Mouse (Mus musculus): Measurements from ENCODE around the gene Il10rb. TPM values are rescaled to one million over a fixed set of nuclear protein-coding genes. Genes with fewer than 3 reads are reported as not detected.

Il10rb gene
- total RNA-seq, 1 experiment from 2014 or later = 55.1 TPM

DNA sequence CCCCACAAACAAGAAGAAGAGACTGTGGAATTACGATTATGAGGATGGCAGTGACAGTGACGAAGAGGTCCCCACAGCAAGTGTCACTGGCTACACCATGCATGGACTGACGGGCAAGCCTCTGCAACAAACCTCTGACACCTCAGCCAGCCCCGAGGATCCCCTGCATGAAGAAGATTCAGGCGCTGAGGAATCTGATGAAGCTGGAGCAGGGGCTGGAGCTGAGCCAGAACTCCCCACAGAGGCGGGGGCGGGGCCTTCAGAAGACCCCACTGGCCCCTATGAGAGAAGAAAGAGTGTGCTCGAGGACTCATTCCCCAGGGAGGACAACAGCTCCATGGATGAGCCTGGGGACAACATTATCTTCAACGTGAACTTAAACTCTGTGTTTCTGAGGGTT, 2.2 kb upstream of the Il10rb start:
- ATAC-seq (replicated peaks in 1 of 2; ENCODE audit: insufficient read depth in 1 of 2, low FRiP score in 2 of 2, low TSS enrichment in 1 of 2, low read depth in 1 of 2, poor library complexity in 2 of 2, severe bottlenecking in 2 of 2) = no peak

DNA sequence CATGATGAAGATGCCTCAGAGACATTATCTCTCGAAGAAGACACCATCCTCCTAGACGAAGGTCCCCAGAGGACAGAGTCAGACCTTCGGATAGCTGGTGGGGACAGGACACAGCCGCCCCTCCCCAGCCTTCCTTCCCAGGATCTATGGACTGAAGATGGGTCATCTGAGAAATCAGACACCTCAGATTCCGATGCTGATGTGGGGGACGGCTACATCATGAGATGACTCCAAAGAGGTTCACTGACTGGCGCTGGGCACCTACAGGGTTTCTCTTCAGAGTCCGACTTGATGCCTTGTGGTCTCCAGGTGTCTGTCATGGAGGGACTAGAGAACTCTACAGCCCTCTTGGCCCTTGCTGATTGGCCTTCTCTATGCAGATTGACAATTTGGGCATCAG, 1.8 kb upstream of the Il10rb start:
- ATAC-seq (replicated peaks in 1 of 2; ENCODE audit: insufficient read depth in 1 of 2, low FRiP score in 2 of 2, low TSS enrichment in 1 of 2, low read depth in 1 of 2, poor library complexity in 2 of 2, severe bottlenecking in 2 of 2) = no peak

DNA sequence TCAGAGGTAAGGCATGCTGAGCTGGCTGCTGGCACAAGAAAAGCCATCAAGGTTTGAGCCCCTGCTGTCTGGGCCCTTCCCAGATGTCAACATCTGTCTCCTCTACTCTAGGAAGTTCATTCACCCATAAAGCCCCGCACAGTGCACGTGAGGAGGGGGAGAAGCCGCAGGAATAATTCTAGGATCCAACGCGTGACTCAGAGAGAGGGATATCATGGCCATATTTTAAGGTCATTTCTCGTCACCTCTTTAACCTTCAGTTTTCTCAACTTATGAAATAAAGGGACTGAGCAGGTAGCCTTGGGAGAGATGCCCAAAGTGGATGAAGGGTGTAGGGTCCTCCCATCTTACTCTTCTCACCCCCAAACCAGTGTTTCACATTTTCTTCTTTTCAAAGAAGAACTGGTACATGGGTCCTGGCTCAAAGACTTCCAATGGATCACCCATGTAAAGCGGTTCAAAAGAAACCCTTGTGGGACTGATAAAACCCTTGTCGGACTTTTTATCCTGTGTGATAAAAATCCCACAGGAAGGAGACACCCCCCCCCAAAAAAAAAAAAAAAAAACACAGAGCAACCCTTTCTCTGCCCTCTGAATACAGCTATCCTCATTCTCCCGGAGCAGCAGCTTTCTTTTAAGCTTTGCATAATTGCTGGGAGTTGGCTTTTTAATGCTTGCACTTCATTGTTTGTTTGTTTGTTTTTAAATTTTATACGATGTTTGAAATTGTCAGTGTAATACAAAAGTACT, 961 bp upstream of the Il10rb start:
- ATAC-seq (replicated peaks in 1 of 2; ENCODE audit: insufficient read depth in 1 of 2, low FRiP score in 2 of 2, low TSS enrichment in 1 of 2, low read depth in 1 of 2, poor library complexity in 2 of 2, severe bottlenecking in 2 of 2) = no peak

DNA sequence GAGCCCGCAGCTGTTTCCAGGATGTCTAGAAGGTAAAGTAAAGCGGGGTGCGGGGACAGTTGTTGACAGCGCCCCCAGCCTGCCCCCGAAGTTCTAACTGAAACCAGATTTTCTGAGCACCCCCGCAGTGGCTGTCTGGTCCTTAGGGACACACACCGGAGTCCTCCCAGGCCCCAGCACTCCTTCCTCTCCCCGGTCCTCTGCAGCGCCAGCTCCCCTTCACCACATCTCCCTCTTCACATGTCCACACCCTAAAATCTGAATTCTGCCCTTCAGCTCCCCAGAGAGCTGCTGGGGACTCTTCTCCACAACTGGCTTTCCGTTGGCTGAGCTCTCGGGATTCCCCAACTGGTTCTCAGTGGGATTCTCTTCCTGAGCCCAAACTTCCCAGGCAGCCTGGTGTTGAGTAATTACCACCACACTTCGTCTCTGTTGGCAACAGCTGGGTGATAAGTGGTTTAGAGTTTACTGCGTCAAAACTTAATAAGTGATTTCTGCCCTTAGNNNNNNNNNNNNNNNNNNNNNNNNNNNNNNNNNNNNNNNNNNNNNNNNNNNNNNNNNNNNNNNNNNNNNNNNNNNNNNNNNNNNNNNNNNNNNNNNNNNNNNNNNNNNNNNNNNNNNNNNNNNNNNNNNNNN, 739 bp downstream of the Il10rb start:
- ATAC-seq (replicated peaks in 1 of 2; ENCODE audit: insufficient read depth in 1 of 2, low FRiP score in 2 of 2, low TSS enrichment in 1 of 2, low read depth in 1 of 2, poor library complexity in 2 of 2, severe bottlenecking in 2 of 2) = peak; percentile 12 to 29; a peak in 1 of 4 replicates

DNA sequence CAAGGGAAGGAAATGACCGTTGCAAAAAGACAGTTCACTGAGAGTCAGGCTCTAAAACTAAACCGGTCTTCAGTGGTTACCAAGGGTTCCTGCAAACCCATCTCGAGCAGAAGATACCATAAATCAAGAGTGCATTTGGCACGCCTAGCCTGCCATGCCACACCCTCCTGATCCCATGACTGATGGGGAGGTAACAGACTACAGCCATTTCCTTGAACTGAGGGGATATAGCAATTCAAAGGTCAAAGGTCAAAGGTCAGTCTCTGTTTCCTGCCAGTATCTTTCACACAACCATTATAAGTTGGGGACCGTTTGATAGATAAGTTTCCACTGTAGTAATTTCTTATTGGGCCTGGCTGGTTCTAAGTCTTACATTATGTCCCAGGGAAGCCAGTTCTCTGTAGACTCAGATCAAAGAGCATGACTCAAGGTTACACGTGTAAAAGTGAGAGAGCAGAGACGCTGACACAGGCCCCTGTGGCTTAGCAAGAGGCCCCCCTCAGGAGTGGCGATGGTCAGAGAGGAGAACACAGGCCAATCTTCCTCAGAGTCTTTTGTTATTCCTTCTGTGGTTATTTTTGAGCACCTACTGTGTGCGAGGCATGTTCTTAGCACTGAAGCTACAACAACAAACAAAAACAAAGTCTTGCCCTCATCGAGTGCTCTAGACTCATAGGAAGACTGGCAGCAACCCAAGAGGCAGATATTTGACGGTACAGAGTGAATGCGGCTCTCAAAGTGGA, 7.3 kb downstream of the Il10rb start:
- peak; percentile 58 to 69 for ATAC-seq (replicated peaks in 1 of 2; ENCODE audit: insufficient read depth in 1 of 2, low FRiP score in 2 of 2, low TSS enrichment in 1 of 2, low read depth in 1 of 2, poor library complexity in 2 of 2, severe bottlenecking in 2 of 2)

DNA sequence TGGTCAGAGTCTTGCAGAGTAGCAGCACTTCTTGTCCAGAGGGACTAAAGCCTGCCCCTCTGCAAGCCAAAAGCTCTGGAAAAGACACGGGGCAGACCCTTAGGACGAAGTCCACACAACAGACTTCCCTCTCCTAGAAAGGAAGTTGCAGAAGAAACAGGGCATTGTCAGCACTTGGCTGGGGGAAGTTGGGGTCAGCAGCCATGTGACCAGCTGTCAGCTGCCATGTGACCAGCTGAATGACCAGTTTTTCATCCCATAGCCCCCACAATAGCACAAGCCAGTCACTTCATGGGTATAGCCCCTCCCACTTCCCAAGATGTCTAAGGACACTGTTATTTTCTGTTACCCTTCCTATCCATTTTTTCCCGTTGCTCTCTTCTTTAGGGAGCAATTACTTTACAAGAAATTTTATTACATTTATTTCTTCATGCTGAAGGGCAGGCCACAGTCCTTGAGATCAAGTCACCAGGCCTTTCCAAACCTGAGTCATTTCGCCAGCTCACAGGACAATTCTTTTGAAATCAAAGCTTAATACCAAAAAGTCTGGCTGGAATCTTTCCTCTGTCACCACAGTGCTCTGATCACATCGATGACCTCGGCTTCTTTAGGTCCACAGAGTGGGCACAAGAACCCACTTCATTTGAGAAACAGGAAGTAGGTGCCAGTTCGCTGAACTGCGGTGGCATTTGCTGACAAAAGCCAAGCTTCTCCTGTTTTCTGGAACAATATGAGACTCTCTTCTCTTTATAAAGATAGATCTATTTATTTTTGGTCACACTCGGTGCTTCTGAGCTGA, 9.6 kb downstream of the Il10rb start:
- no peak; a peak in 1 of 4 replicates for ATAC-seq (replicated peaks in 1 of 2; ENCODE audit: insufficient read depth in 1 of 2, low FRiP score in 2 of 2, low TSS enrichment in 1 of 2, low read depth in 1 of 2, poor library complexity in 2 of 2, severe bottlenecking in 2 of 2)

DNA sequence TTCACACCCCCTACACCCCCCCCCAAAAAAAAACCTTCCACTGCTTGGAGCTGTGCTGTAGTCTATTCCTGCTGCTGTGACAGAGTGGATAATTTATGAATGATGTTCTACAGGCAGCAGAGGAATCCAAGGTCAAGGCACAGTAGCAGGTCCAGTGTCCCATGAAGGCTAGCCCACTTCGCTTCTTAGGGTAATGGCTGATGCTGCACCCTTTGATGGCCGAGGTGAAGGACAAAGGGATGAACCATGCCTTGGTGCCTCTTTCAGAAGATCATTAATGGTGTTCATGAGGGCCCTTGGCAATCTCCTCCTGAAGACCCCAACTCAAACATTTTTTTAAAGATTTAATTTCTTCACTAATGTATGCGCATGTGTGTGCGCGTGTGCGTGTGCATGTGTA, 10.4 kb downstream of the Il10rb start:
- ATAC-seq (replicated peaks in 1 of 2; ENCODE audit: insufficient read depth in 1 of 2, low FRiP score in 2 of 2, low TSS enrichment in 1 of 2, low read depth in 1 of 2, poor library complexity in 2 of 2, severe bottlenecking in 2 of 2) = no peak

DNA sequence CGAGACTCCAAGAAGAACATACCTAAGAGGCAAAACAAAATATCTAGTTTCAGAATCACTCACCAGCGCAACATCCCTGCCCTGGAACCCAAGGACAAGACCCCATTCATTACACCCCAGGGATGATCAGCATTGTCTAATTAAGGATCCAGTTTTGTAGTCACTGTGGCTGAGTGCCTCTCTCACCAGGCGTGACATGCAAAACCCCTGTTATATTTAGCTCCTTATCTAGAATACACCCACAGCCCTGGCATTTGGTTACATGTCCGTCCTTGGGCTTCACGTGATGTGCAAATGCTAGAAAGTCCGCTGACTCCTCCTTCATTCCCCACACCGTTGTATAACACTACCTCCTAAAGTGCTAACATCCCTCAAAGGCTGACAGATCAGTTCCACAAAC, 11.0 kb downstream of the Il10rb start:
- no peak for ATAC-seq (replicated peaks in 1 of 2; ENCODE audit: insufficient read depth in 1 of 2, low FRiP score in 2 of 2, low TSS enrichment in 1 of 2, low read depth in 1 of 2, poor library complexity in 2 of 2, severe bottlenecking in 2 of 2)

DNA sequence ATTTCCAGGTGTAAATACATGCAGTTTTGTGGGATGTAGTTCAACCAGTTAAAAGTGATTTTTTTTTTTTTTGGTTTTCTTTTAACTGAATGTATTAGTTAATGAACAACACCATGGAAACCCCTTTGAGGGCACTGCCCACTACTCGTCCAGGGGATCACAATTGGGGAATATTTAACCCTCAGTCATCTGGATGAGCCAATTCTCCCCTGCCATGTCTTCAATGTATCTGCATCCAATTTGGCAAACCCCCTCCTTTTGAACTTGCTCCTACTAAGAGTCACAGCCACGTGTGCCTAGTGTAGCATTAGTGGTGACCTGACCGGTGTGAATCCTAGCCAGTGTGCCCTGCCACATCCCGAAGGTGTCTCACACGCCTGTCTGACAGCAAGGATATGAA, 12.6 kb downstream of the Il10rb start:
- no peak for ATAC-seq (replicated peaks in 1 of 2; ENCODE audit: insufficient read depth in 1 of 2, low FRiP score in 2 of 2, low TSS enrichment in 1 of 2, low read depth in 1 of 2, poor library complexity in 2 of 2, severe bottlenecking in 2 of 2)

DNA sequence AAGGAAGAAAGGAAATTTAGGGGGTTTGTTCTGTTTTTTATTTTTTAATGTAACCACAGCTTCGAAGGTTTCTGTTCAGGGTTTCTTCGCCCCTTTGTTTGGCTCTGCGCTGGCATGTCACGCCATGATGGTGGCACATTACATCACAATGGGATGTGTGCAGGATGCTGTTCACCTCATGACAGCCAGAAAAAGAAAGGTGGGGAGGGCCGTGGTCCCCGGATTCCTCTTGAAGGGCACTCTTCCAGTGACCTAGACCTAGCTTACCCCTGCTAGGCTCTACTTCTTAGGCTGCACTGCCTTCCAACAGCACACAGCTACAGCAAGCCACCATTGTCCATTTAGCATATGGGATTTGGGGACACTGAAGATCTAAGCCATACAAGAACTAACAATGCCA, 19.9 kb downstream of the Il10rb start:
- ATAC-seq (replicated peaks in 1 of 2; ENCODE audit: insufficient read depth in 1 of 2, low FRiP score in 2 of 2, low TSS enrichment in 1 of 2, low read depth in 1 of 2, poor library complexity in 2 of 2, severe bottlenecking in 2 of 2) = no peak

DNA sequence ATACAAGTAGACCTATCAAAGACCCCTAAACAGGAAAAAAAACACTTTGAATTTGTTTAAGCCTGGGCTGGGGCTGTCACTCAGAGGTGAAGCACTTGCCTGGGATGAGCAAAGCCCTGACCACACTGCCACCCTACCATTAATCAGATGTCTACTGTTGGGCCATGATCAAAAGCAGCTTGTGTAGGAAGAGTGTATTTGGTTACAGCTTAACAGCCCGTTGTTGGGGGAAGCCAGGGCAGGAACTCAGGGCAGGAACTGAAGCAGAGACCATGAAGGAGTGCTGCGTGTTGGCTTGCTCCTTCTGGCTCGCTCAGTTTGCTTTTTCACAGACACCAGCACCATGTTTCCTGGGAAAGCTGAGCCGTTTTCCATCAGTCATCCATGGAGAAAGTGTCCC, 20.6 kb downstream of the Il10rb start:
- no peak for ATAC-seq (replicated peaks in 1 of 2; ENCODE audit: insufficient read depth in 1 of 2, low FRiP score in 2 of 2, low TSS enrichment in 1 of 2, low read depth in 1 of 2, poor library complexity in 2 of 2, severe bottlenecking in 2 of 2)

DNA sequence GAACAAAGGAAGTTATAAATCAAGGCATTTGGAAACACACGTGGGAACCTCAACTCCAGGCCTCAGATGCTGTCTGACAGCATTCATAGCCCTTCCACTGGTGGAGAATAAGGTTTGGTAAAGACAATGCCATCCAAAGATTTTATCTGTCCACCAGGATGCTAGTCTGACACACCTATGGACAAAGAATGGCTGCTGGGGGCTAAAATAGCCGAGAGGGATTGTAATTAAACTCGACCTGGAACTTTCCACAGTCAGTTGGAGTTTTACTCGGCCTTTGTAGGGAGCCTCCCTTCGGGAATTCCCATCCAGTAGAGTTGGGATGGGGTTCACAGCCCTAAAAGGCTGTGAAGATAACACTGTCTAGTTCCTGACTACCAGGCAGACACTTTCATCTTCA, 21.5 kb downstream of the Il10rb start:
- no peak for ATAC-seq (replicated peaks in 1 of 2; ENCODE audit: insufficient read depth in 1 of 2, low FRiP score in 2 of 2, low TSS enrichment in 1 of 2, low read depth in 1 of 2, poor library complexity in 2 of 2, severe bottlenecking in 2 of 2)

DNA sequence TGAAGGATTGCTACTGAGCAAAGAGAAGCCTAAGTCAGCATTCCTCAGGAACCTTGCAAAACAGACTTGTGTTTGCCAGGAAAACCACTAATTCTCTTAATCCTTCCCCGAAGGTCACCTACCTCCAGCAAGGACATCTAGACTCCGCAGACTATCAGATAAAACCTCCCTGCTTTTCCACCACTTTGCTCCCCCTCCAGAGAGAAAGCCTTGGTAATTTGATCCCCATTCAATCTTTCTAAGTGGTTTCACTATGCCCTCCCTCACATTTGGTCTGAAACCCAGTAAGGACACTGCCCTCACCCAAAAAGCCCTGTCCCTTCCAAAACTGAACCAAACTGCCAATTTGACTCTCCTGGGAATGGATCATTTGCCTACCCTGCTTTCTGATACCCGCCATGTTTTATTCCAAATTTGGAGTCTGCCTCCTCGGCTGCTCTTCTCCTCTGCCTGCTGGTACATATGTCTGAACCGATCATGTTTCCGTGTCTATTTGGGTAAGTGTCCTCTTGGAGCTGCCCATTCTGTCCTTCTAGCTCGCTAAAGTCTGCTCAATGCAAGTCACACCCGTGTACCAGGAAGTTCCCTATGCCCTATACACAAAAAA, 22.4 kb downstream of the Il10rb start:
- no peak for ATAC-seq (replicated peaks in 1 of 2; ENCODE audit: insufficient read depth in 1 of 2, low FRiP score in 2 of 2, low TSS enrichment in 1 of 2, low read depth in 1 of 2, poor library complexity in 2 of 2, severe bottlenecking in 2 of 2)

DNA sequence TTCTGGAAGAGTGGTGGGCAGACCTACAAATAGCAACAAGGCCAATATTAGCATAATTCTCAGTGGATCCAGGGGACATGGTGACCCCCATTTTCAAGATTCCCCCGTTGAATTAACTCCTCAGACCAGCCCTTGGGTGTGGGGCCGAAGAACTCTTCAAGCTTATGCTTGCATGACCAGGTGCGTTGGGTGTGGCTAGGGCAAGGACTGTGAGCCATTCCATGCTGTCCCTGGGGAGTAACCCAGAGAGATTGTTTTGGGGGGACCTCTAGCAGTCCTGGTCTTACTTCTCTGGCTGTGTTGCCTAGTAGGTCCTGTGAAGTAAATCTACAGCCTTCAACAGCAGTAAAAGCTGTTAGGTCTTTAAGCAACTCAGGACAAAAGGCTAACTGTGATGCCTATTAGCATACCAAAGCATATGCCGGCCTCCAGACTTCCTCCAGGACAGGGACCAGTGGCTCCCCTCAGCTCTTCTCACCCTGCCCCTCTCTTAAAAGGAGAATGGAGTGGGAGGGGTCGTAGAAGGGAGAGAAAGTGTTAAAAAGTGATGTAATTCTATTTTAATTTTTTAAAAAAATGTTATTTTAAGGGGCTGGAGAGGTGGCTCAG, 26.9 kb downstream of the Il10rb start:
- ATAC-seq (replicated peaks in 1 of 2; ENCODE audit: insufficient read depth in 1 of 2, low FRiP score in 2 of 2, low TSS enrichment in 1 of 2, low read depth in 1 of 2, poor library complexity in 2 of 2, severe bottlenecking in 2 of 2) = no peak

DNA sequence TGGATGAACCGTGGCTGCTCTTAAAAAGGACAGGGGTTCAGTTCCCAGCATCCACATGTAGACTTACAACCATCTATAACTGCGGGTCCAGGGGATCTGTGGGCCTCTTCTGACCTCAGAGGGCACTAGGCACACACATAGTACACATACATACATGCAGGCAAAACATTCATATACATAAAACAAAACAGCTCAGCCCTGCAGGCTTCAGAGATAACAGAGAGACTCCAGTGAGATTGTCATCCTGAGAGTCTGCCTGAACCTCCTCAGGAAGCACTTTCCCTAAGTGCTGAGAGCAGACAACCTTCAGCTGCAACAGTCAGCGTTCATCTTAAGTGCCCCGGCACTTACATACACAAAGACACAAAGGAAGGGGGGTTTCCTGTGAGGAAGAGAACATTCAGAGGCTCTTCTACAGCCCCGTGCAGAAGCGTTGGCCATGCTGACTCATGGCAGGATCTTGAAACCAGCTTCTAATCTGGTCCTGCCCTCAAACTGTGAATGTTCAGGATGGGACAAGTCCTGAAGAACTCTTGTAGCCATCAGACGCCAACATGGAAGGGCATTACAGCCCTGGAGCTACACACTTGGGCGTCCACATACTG, 27.5 kb downstream of the Il10rb start:
- peak; percentile 18 to 20; a peak in 1 of 4 replicates for ATAC-seq (replicated peaks in 1 of 2; ENCODE audit: insufficient read depth in 1 of 2, low FRiP score in 2 of 2, low TSS enrichment in 1 of 2, low read depth in 1 of 2, poor library complexity in 2 of 2, severe bottlenecking in 2 of 2)

DNA sequence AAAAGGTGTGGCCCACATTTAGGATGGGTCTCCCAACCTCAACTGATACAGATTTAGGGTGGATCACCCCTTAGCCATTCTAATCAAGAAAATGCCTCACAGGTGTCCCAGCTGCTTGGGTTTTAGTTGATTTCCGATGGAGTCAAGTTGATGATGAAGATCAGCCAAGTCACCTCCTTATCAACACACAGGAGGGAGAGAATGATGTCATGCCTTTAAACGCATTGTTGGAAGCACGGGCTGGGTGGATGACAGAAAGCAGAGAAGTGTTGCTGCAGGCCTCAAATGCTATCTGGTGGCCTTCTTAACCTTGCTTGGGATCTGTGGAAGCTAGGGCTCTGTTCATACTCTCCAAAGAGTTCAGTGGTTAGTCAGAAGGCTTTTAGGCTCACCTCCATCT, 28.2 kb downstream of the Il10rb start:
- no peak for ATAC-seq (replicated peaks in 1 of 2; ENCODE audit: insufficient read depth in 1 of 2, low FRiP score in 2 of 2, low TSS enrichment in 1 of 2, low read depth in 1 of 2, poor library complexity in 2 of 2, severe bottlenecking in 2 of 2)

DNA sequence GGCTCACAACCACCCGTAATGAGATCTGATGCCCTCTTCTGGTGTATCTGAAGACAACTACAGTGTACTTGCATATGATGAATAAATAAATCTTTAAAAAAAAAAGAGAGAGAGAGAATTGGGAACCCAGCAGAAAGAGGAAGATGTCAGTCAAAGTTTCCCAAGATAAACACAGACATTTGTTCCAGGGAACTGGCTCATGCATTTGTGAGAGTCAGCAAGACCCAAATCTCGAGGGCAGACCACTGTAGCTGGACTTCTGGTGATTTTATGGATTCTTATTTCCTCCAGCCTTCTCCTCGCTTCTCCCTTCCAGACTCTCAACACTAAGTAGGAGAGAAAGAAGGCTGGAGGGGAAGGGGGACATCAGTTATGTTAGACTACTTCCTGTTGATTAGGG, 32.1 kb downstream of the Il10rb start:
- no peak for ATAC-seq (replicated peaks in 1 of 2; ENCODE audit: insufficient read depth in 1 of 2, low FRiP score in 2 of 2, low TSS enrichment in 1 of 2, low read depth in 1 of 2, poor library complexity in 2 of 2, severe bottlenecking in 2 of 2)

Data from hematopoietic stem cell, adult 5-6 weeks (primary cell).